Mouse (Mus musculus) right cerebral cortex, adult 2 months (tissue): Measurements from ENCODE around the gene Tubg1.
A peak's percentile ranks its signal among the peaks of the same experiment; 100 is the strongest.

Experiments used
- DNase-seq, 2 experiments: peaks; one replicate each; pipeline ENCODE4 v3.0.0; 2021 to 2022; ENCODE audit warnings: low spot score in 2 of 2

Tubg1 gene

GRCm38 (mm10) chr11:101119761-101120544 is at the start of gene Tubg1, which contains the start of gene Retreg3:
Gene Tubg1, plus strand, starts transcription at chr11:101119938.
Gene Retreg3, minus strand, starts transcription at chr11:101119893.
- DNase-seq, result peak; percentile 98

- no peak for DNase-seq
Observed at GRCm38 (mm10) chr11:101070189-101070527, 49.6 kb upstream of the Tubg1 start.

GRCm38 (mm10) chr11:101070987-101071386 is 48.8 kb upstream of the Tubg1 start:
- no peak for DNase-seq

DNA sequence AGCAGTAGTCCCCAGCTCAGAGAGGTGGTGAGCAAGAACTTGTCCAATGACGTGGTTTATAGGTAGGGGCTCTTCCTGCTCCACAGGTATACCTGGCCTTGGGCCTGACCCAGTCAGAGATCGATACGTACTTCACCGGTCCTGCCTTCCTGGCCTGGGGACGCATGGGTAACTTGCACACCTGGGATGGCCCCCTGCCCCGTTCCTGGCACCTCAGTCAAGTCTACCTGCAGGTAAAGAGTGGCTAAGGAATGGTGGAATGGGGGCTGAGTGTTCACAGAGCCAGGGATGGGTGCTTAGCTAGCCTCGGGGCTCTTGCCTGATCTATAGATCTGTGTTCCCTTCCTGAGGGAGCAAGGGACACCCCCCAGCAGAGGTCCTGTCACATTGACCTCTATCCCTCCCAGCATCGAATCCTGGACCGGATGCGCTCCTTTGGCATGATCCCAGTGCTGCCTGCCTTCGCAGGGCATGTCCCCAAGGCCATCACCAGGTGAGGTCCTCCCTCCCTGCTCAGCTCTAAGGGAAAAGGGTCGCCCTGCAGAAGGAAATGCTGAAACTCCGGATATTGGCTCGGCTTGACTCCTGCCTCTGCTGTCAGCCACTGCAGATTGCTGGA is 47.8 kb upstream of the Tubg1 start:
- DNase-seq, result no peak

DNA sequence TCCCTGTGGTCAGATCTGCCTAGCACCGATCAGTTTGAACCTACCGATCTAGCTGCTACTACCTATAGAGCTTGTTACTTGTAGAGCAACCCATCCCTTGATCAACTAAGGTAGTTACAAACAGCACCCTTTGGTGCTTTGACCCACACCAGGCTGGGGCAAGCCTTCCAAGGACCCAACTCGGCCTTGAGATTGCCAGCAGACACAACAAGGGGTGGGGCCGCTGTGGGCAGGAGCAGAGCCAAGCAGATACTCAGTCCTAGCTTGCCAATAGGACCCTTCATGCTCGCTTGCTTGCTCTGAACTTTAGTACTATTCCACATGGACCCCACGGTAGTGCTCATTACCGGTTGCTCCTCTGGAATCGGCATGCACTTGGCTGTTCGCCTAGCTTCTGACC is 41.6 kb upstream of the Tubg1 start, which contains the start of gene Hsd17b1:
TSS of gene Hsd17b1 (plus strand) at position 291 of the 400 bp plus-strand sequence.
- DNase-seq, result no peak

- no peak for DNase-seq
Observed at GRCm38 (mm10) chr11:101079746-101080145, 40.0 kb upstream of the Tubg1 start.

DNA sequence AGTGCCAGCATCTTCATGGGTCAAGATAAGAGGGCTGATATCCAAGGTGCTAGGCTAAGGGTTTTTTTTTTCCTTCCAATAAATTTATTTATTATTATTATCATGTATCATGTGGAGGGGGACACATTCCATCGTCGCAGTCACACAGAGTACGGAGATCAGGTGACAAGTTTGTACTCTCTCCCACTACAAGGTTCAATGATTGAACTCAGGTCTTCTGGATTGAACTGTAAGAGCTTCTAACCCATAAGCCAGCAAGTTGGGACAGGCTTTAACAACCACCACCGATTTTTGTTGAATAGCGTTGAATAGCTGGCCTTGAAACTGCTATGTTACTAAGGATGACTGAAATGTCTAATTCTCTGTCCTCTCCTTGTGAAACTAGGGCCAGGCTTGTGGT is 39.3 kb upstream of the Tubg1 start:
- no peak for DNase-seq

GRCm38 (mm10) chr11:101081659-101082058 is 38.1 kb upstream of the Tubg1 start:
- no peak for DNase-seq

GRCm38 (mm10) chr11:101082208-101083082 is 37.3 kb upstream of the Tubg1 start, which contains the start of gene Coasy:
Gene Coasy, plus strand, starts transcription at chr11:101082565.
- peak; percentile 92 for DNase-seq

- DNase-seq, result no peak
Observed at GRCm38 (mm10) chr11:101083083-101083697, 36.5 kb upstream of the Tubg1 start.

DNA sequence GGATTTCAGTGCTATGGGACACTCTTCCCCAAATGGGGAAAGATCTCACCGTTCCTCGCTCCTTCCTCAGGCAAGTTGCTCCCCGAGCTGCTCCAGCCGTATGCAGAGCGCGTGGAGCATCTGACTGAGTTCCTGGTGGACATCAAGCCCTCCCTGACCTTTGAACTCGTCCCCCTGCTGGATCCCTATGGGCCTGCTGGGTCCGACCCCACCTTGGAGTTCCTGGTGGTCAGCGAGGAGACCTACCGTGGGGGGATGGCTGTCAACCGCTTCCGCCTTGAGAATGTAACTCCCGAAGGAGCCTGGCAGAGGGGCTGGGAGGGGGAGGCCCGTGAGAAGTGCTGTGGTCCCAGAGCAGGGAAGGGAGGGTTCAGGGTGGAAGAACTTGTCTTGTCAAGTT is 35.5 kb upstream of the Tubg1 start:
- no peak for DNase-seq

GRCm38 (mm10) chr11:101084811-101085210 is 34.9 kb upstream of the Tubg1 start:
- DNase-seq, result no peak

DNA sequence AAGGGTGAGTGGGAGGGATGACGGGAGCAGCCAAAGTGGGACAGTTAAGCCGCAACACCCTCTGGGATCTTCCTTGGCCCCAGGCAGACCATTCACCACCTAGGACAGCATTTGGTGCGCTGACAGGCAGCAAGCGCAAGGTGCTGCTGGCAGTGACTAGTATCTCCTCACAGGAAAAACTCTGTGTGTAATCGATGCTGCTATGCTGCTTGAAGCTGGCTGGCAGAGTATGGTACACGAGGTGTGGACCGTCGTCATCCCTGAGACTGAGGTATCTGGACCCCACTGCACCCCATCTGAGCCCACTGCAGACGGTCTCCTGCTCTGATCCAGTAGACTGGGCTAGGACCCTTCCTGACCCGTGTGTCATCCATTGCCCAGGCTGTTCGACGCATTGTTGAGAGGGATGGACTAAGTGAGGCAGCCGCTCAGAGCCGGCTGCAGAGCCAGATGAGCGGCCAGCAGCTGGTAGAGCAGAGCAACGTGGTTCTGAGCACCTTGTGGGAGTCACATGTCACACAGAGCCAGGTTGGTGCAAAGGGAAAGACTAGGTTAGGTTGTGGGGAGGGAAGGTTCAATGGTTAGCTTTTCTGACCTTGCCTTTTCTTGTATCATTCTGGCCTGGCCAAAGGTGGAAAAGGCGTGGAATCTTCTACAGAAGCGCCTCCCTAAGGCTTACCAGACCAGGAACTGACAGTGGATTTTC is 34.0 kb upstream of the Tubg1 start:
- no peak for DNase-seq

GRCm38 (mm10) chr11:101086323-101086674 is 33.4 kb upstream of the Tubg1 start:
- DNase-seq, result no peak

- DNase-seq, result peak; percentile 94 to 95
Observed at GRCm38 (mm10) chr11:101086756-101087681, 32.7 kb upstream of the Tubg1 start, which contains the start of gene Mlx. Gene Mlx, plus strand, starts transcription at chr11:101087277.

DNA sequence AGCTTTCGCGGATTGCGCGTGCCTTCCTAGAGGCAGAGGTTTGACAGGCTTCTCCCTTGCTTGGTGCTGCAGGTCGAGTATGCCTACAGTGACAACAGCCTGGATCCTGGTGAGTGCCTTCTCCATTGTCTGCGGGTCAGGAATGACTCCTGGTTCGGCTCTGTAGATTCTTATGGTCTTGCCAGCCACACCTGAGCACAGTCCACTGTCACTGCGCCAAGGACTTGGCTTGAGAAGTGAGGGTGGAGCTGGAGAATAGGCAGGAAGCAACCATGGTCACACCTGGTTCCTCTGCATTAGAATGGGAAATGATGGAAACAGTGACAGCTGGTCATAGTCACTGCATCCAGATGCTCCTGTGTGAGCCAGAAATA is 32.1 kb upstream of the Tubg1 start:
- no peak for DNase-seq

- DNase-seq, result no peak
Observed at GRCm38 (mm10) chr11:101089931-101090330, 29.8 kb upstream of the Tubg1 start.

- DNase-seq, result no peak
Observed at GRCm38 (mm10) chr11:101094930-101095313, 24.8 kb upstream of the Tubg1 start.

DNA sequence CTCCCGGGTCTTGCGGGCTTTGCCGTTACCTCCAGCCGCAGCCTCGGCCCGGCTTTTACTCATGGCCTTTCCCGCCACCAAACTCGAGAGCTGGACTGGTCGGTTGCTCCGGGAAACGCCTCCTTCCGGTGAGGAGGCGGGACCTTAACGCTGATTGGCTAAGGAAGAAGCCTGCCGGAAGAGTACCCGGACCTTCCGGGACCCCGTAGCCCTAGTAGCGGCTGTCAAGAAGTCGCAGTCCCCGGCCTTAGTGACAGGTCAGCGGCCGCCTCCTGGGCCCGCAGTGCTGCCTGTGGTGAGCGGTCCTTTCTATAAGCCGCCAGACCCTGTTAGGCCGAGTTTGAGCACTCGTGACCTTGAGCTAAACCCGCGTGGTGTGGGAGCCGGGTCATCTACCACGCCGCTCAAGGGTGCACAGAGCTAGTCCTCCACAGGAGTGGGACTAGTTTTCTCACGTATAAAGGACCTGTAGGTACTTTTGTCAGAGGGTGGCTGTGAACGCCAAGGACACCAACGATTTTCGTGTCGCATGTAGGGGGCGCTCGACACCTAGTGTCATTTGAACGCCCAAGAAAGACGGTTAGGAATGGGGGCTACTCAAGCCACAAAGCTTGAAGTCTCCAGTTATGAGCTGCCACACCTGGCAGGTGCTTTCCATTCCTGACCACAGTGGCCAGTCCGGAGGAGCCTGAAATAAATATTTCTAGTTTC is 24.3 kb upstream of the Tubg1 start, which contains the start of gene Psmc3ip:
TSS of gene Psmc3ip (minus strand) at position 123 of the 711 bp plus-strand sequence.
- DNase-seq, result peak; percentile 96 to 98
